Mouse (Mus musculus) midbrain, embryonic 12.5 days (tissue): ENCODE results near the gene Taz. TPM values are rescaled to one million over a fixed set of nuclear protein-coding genes. Genes with fewer than 3 reads are reported as not detected.

Experiments
- ATAC-seq: fragments of 200-750 bp; cut with Nextera tagmentation; 2 replicates; pipeline ENCODE4 v1.8.0; 2017; ENCODE audit warnings: low read depth, moderate TSS enrichment, moderate library complexity; ENCODE audit not compliant: low FRiP score
- H3K27ac ChIP-seq: fragments of 300-500 bp; sonication (generic); replicated peaks from 2 replicates; pipeline ENCODE4 v1.5.1; 2016; ENCODE audit warnings: mild to moderate bottlenecking
- H3K27me3 ChIP-seq: fragments of 300-500 bp; sonication (generic); 2 replicates; pipeline ENCODE4 v1.6.1; 2016; ENCODE audit warnings: mild to moderate bottlenecking
- H3K36me3 ChIP-seq: fragments of 300-500 bp; sonication (generic); 2 replicates; pipeline ENCODE4 v1.6.1; 2016
- H3K4me1 ChIP-seq: fragments of 300-500 bp; sonication (generic); 2 replicates; pipeline ENCODE4 v1.6.1; 2016
- H3K4me2 ChIP-seq: fragments of 300-500 bp; sonication (generic); replicated peaks from 2 replicates; pipeline ENCODE4 v1.6.1; 2016; ENCODE audit warnings: mild to moderate bottlenecking, moderate library complexity
- H3K4me3 ChIP-seq: fragments of 300-500 bp; sonication (generic); 2 replicates; pipeline ENCODE4 v1.5.1; 2016; ENCODE audit warnings: mild to moderate bottlenecking
- H3K9ac ChIP-seq: fragments of 300-500 bp; sonication (generic); replicated peaks from 2 replicates; pipeline ENCODE4 v1.6.1; 2016; ENCODE audit warnings: mild to moderate bottlenecking, moderate library complexity
- H3K9me3 ChIP-seq: fragments of 300-500 bp; sonication (generic); 2 replicates; pipeline ENCODE4 v1.6.1; 2016; ENCODE audit warnings: mild to moderate bottlenecking
- WGBS: fragments of 180-500 bp; shearing (Covaris S2); methylation state at CpG from one replicate; pipeline ENCODE4 v1.1.7; 2016; 5-methylcytosine and 5-hydroxymethylcytosine counted together
- polyA plus RNA-seq: library from polyadenylated mRNA; unstranded; fragments of >200 nt; fragmentation: Nextera tagmentation; extraction: Ambion mirVana; gene quantifications from 2 replicates; pipeline ENCODE4 v1.2.1, GENCODE M21; 2016

Taz gene
- 88.4 and 92.9 TPM in 2 replicates for polyA plus RNA-seq

DNA sequence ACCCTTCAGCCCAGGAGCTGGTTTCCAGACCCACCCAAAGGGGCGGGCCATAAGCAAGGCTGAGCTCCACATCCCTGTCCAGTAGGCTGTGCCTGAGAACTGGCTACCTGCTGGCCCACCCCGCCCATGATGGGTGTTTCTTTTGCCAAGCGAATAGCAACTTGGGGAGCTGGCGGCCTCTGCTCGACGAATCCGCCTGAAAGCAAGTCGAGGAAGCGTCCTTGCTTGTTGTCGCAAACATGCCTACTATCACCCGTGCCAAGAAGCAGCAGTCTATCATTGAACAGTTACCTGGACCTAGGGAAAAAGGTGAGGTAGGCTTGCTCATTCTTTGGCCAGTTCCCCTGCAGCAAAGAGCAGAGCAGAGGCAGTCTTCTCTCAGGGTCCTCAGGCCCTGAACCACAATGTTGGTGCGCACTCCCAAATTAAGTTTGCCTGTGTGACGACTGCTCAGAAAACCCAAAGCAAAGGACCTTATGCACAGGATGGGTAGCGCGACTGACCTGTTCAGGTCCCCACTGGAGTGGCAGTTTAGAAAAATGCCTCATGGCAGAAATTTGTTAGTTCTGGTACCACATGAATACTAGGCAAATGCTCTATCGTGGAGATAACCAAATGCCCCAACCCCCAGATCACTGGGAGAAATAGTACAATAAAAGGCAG lies at the start of gene Taz, which contains the start of gene Dnase1l1:
TSS of gene Taz (plus strand) at position 181 of the 663 bp plus-strand sequence.
TSS of gene Dnase1l1 (minus strand) at position 606 of the 663 bp plus-strand sequence.
- H3K36me3 ChIP-seq: no peaks in the 10 kb centered on the region
- H3K4me2 ChIP-seq: peak within 1 kb of the TSS; percentile 63
- H3K9me3 ChIP-seq: no peaks in the 10 kb centered on the region
- ATAC-seq: peak; percentile 64
- peak within 1 kb of the TSS; percentile 58 for H3K4me3 ChIP-seq
- H3K9ac ChIP-seq: peak within 1 kb of the TSS; percentile 73
- H3K27ac ChIP-seq: peak within 1 kb of the TSS; percentile 60
- peaks cover 16% of the 10 kb centered on the region; the same call in 1 of the 2 replicates for H3K4me1 ChIP-seq
- no peaks in the 10 kb centered on the region for H3K27me3 ChIP-seq
- WGBS: 21% methylated on average over 16 of the region's 16 CpGs

DNA sequence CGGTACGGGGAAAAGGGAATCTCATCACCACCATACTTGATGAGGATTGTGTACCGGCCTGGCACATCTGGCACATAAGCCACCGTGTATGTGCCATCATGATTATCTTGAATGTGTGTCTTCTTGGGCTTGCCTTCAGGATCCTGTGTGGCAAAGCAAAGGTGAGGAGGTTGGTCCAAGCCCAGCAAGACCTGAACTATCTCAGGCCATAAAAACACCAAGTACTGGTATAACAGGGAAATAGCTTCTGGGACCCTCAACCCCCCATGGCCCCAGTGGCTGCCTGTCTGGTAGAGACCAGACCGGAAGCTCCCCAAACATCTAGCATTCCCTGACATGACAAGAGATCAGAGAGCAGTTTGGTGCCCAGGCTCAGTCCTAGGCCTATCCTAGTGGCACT lies 48.5 kb upstream of the Taz start:
- Histone ChIP-seq H3K4me3 (no peak overlapping the region), H3K36me3 (peaks cover 95% of the 10 kb centered on the region), H3K27ac (no peak overlapping the region), H3K27me3 (no peaks in the 10 kb centered on the region), H3K4me2 (no peak overlapping the region), H3K4me1 (no peaks in the 10 kb centered on the region), H3K9me3 (no peaks in the 10 kb centered on the region), H3K9ac (no peak overlapping the region)
- no peak for ATAC-seq
- whole genome bisulfite sequencing: 96% methylated on average over 5 of the region's 5 CpGs

DNA sequence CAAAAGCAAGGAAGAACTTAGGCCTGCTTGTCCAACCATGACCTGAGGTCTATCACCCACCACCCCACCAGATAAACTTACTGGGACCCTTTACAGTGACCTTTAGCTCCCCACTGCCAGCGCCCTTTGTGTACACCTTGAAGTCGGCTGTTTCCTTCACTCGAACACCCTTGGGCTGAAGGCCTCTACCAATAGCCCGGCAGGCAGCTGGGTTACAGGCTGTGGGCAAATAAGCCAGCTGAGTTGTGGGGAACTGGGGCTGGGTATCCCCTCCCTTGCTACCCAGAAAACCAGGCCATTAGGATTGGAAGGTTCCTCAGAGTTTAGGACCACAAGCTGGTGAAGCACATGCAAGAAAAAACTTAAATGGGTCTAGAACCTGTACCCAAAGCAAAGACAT lies 41.4 kb upstream of the Taz start:
- no peaks in the 10 kb centered on the region for H3K9me3 ChIP-seq
- no peak for ATAC-seq
- no peak overlapping the region for H3K9ac ChIP-seq
- H3K36me3 ChIP-seq: peaks cover 74% of the 10 kb centered on the region
- no peaks in the 10 kb centered on the region for H3K27me3 ChIP-seq
- H3K4me3 ChIP-seq: no peak overlapping the region
- H3K27ac ChIP-seq: no peak overlapping the region
- WGBS: 94% methylated on average over 4 of the region's 4 CpGs
- no peak overlapping the region for H3K4me2 ChIP-seq
- peaks cover 4% of the 10 kb centered on the region; the same call in 1 of the 2 replicates for H3K4me1 ChIP-seq

DNA sequence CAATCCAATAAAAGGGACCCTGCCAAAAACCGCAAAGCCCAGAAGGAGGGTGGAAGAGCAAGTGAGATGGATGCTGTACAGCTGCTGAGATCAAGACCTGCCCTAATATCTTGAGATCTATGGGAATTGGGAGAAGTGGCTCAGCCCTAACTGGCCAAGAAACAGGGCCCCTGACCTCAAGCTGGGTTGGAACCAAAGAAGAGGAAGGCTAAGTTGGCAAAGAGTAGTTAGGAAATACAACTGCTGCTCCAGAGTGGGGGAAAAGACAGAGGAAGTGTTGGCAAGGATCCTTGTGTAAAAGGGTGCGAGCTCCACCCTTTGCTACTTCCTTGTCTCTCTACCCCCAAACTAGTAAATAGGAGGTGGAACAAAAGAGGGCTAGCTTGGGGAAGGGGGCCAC lies 38.3 kb upstream of the Taz start:
- WGBS: 78% methylated on average over 2 of the region's 2 CpGs
- Histone ChIP-seq H3K4me3 (peak overlapping the region; percentile 61), H3K36me3 (peaks cover 49% of the 10 kb centered on the region), H3K4me1 (peaks cover 4% of the 10 kb centered on the region; the same call in 1 of the 2 replicates), H3K9ac (no peak overlapping the region), H3K27ac (no peak overlapping the region), H3K27me3 (no peaks in the 10 kb centered on the region), H3K9me3 (no peaks in the 10 kb centered on the region), H3K4me2 (peak overlapping the region; percentile 65)
- ATAC-seq: no peak

DNA sequence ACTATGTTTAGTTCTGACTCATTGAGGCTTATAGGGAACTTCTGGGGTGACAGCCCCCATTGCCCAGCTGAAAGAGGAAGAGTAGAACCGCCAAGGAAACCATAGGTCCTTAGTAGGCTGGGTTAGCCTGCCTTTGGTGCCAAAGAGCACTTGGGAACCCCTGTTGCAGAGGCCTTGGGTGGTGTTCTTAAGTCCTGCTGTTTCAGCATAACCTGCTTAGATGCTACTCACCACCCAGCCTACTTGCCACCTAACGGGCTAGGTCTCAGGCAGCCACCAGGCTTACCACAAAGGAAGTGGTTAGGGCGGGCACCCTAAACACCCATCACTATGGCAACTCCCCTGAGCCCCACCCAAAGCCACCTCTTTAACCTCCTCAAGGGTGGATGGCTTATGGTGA lies 37.9 kb upstream of the Taz start:
- Histone ChIP-seq H3K9ac (peak overlapping the region; percentile 77), H3K36me3 (peaks cover 45% of the 10 kb centered on the region), H3K4me3 (peak overlapping the region; percentile 61), H3K27ac (peak overlapping the region; percentile 91; the same call in 1 of the 2 replicates), H3K27me3 (no peaks in the 10 kb centered on the region), H3K4me2 (peak overlapping the region; percentile 65), H3K4me1 (peaks cover 4% of the 10 kb centered on the region; the same call in 1 of the 2 replicates), H3K9me3 (no peaks in the 10 kb centered on the region)
- ATAC-seq: no peak
- WGBS: 68% methylated on average over 3 of the region's 3 CpGs

DNA sequence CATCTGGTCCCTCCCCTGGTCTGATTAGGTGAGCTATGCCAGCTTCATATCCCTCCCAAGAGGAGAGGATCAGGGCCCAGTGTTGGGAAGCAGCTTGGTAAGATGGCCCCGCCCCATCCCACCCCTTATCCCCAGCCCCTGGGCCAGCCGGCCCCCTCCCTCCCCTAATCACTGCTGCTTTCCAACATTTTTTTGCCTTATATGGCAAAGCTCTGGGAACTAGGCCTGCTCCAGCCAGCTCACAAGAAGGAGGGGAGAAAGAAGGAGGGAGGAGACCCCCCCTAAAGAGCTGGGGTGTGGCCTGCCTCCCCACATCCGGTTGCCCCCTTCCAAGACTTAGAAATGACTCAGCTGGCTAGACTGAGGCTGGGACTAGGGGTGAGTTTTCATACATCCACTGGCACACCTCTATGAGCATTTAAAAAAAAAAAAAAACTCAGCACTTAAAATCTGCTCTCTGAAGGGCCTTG lies 37.1 kb upstream of the Taz start:
- no peaks in the 10 kb centered on the region for H3K27me3 ChIP-seq
- H3K4me3 ChIP-seq: peak overlapping the region; percentile 61
- 28% methylated on average over 3 of the region's 3 CpGs for WGBS
- no peaks in the 10 kb centered on the region for H3K9me3 ChIP-seq
- peaks cover 4% of the 10 kb centered on the region; the same call in 1 of the 2 replicates for H3K4me1 ChIP-seq
- H3K9ac ChIP-seq: peak overlapping the region; percentile 77
- peak overlapping the region; percentile 65 for H3K4me2 ChIP-seq
- peak overlapping the region; percentile 91 for H3K27ac ChIP-seq
- ATAC-seq: peak; percentile 32
- H3K36me3 ChIP-seq: peaks cover 36% of the 10 kb centered on the region

DNA sequence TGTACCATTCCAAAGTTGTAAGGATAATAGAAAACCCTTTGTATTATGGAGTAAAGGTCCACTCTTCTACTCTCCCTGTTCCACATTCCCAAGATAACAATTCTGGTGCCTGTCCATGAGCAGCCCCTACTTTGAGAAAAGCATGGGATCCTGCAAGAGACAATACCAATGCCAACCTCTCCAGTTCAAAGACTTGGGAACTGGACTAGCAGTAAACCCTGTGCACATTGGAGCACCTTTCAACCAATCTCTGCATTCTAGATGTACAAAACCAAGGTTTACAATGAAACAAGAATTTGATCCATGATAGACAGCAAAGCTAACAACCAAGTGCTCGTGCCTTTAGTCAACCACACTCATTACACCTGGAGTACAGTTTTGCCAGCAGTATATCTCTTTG lies 36.6 kb upstream of the Taz start:
- WGBS: 37% methylated on average over 1 of the region's 1 CpGs
- peaks cover 32% of the 10 kb centered on the region for H3K36me3 ChIP-seq
- no peaks in the 10 kb centered on the region for H3K9me3 ChIP-seq
- H3K27me3 ChIP-seq: no peaks in the 10 kb centered on the region
- ATAC-seq: no peak
- peak overlapping the region; percentile 61 for H3K4me3 ChIP-seq
- peak overlapping the region; percentile 65 for H3K4me2 ChIP-seq
- H3K4me1 ChIP-seq: peaks cover 4% of the 10 kb centered on the region; the same call in 1 of the 2 replicates
- H3K9ac ChIP-seq: peak overlapping the region; percentile 77
- H3K27ac ChIP-seq: peak overlapping the region; percentile 91

DNA sequence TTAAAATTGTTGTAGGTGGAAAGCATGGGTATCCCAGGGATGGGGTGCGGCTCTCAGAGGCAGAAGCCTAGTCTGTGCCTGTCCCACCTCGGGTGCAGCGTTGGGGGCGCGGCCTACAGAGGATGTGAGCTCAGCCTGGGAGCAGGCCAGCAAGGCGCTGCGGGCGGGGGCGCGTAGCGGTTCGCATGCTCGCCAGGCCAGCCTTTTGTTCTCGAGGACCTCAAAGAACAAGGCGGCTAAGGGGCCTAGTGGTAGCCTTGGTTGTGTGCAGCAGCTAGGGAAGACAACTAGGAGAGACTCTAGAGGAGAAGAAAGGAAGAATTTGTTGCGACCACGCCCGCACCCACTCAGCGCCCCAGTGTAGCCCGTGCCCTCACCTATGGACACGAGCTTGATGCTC lies 36.0 kb upstream of the Taz start:
- ATAC-seq: peak; percentile 59
- Histone ChIP-seq H3K9ac (peak overlapping the region; percentile 77), H3K4me3 (peak overlapping the region; percentile 61), H3K36me3 (peaks cover 26% of the 10 kb centered on the region), H3K4me2 (peak overlapping the region; percentile 65), H3K27me3 (no peaks in the 10 kb centered on the region), H3K27ac (peak overlapping the region; percentile 91), H3K9me3 (no peaks in the 10 kb centered on the region), H3K4me1 (peaks cover 4% of the 10 kb centered on the region; the same call in 1 of the 2 replicates)
- 22% methylated on average over 21 of the region's 21 CpGs for WGBS

DNA sequence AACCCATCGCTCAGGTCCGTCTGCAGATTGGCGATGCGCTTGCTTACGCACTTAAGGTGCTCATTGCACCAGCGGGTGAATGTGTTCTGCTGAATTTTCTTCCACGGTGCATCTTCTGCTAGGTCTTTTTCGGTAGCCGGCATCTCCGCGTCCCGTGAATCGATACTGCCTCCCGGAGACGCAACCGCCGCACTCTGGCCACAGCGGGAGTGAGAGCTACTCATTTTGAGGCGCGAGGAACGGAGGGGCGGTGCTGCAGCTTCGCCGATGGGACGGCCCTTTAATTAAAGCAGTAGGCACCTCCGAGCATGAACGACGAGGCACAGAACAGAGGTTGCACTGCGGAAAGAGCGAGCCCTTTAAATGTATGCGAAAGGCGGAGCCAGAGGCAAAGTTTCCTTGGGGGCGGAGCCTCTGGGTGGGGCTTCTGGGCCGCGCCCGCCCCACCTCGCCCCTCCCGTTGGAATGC lies 35.5 kb upstream of the Taz start:
- peak overlapping the region; percentile 77 for H3K9ac ChIP-seq
- 20% methylated on average over 38 of the region's 38 CpGs for WGBS
- H3K36me3 ChIP-seq: peaks cover 20% of the 10 kb centered on the region
- peak overlapping the region; percentile 61 for H3K4me3 ChIP-seq
- H3K27ac ChIP-seq: peak overlapping the region; percentile 91
- no peaks in the 10 kb centered on the region for H3K9me3 ChIP-seq
- H3K27me3 ChIP-seq: no peaks in the 10 kb centered on the region
- peak overlapping the region; percentile 65 for H3K4me2 ChIP-seq
- H3K4me1 ChIP-seq: peaks cover 4% of the 10 kb centered on the region; the same call in 1 of the 2 replicates
- peak; percentile 87 for ATAC-seq

DNA sequence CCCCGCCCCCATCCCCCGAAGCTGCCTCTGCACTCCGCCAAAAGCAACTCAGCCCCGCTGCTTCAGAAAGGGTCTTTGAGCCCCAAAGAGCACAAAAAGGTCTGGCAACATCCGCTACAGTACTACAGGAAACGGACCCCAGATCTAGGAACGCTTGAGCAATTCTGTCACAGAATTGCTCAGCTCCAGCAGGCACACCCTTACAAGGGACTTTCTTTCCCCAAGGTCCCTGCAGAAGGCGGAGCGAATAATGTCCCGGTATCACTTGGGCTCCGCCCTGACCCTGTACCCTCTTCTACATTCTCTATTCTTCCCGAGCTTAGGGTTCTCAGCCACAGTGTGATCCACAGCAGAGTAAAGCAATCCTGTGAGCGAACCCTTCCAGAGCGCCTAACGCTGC lies 35.0 kb upstream of the Taz start:
- peak overlapping the region; percentile 91 for H3K27ac ChIP-seq
- peaks cover 4% of the 10 kb centered on the region; the same call in 1 of the 2 replicates for H3K4me1 ChIP-seq
- WGBS: 13% methylated on average over 15 of the region's 15 CpGs
- peak overlapping the region; percentile 61 for H3K4me3 ChIP-seq
- H3K36me3 ChIP-seq: peaks cover 16% of the 10 kb centered on the region
- ATAC-seq: peak; percentile 16
- H3K9ac ChIP-seq: peak overlapping the region; percentile 52
- H3K4me2 ChIP-seq: peak overlapping the region; percentile 65
- H3K27me3 ChIP-seq: no peaks in the 10 kb centered on the region
- H3K9me3 ChIP-seq: no peaks in the 10 kb centered on the region

DNA sequence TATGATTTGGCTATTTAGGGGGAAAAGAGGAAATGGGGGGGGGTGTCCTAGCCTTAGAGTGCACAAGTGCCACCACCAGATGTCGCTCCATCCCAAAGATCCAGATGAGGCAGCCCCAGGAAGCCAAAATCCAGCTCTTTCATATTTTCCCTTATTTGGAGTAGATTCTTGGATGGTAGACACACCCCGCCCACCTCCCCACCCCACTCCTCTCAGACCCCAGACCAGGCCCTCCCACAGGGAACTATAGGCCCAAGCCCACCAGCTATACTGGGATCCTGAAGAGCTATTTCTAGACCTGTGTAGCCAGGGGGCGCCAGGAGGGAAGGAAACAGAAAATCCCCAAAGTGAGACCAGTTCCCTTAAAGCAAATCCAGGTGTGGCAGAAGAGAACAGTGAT lies 33.1 kb upstream of the Taz start:
- no peak for ATAC-seq
- Histone ChIP-seq H3K4me1 (peaks cover 4% of the 10 kb centered on the region; the same call in 1 of the 2 replicates), H3K9ac (no peak overlapping the region), H3K9me3 (no peaks in the 10 kb centered on the region), H3K27ac (no peak overlapping the region), H3K4me2 (no peak overlapping the region), H3K36me3 (no peaks in the 10 kb centered on the region), H3K27me3 (no peaks in the 10 kb centered on the region), H3K4me3 (no peak overlapping the region)
- WGBS: 22% methylated on average over 3 of the region's 3 CpGs

DNA sequence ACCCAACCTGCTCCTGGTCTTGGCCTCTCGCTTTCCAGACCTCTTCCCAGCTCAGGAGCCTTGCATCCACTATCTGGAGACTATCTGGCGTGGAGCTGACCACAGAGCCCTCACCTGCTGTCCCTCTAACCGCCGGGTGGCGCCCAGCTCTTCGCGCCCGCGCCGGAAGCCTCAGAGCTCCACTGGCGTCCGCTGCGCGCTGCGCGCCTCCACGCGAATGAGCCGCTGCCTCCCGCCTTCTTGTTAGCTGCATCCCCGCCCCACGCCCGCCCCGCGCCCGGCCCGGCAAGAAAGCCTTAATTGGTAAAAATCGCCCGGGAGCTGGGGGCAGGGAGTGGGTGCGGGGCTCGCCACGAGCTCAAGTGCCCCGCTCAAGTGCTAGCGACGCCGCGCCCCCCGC lies 32.1 kb upstream of the Taz start, which contains the start of gene Flna:
TSS of gene Flna (minus strand) at position 206 of the 400 bp plus-strand sequence.
- 18% methylated on average over 38 of the region's 38 CpGs for WGBS
- no peak for ATAC-seq
- H3K27ac ChIP-seq: peak within 1 kb of the TSS; percentile 35; the same call in 1 of the 2 replicates
- H3K9ac ChIP-seq: peak within 1 kb of the TSS; percentile 64
- H3K9me3 ChIP-seq: no peaks in the 10 kb centered on the region
- peak within 1 kb of the TSS; percentile 47 for H3K4me3 ChIP-seq
- H3K27me3 ChIP-seq: no peaks in the 10 kb centered on the region
- peak within 1 kb of the TSS; percentile 59 for H3K4me2 ChIP-seq
- no peaks in the 10 kb centered on the region for H3K4me1 ChIP-seq
- H3K36me3 ChIP-seq: no peaks in the 10 kb centered on the region
